Mouse (Mus musculus): ENCODE data around the gene Cd300lf.

Gene Cd300lf

GRCm38 (mm10) chr11:115133800-115134199, at the start of gene Cd300lf:
Gene Cd300lf (minus strand): TSS chr11:115133992.
- no peak for DNase-seq (ENCODE audit: low spot score)

GRCm38 (mm10) chr11:115181913-115182638, 48.3 kb upstream of the Cd300lf start:
- DNase-seq (ENCODE audit: low spot score) = peak; percentile 68

GRCm38 (mm10) chr11:115179881-115180280, 46.1 kb upstream of the Cd300lf start:
- DNase-seq (ENCODE audit: low spot score) = no peak

- DNase-seq (ENCODE audit: low spot score) = no peak
Observed at GRCm38 (mm10) chr11:115179191-115179590, 45.4 kb upstream of the Cd300lf start.

- DNase-seq (ENCODE audit: low spot score) = no peak
Observed at GRCm38 (mm10) chr11:115178766-115179165, 45.0 kb upstream of the Cd300lf start.

GRCm38 (mm10) chr11:115177559-115178195, 43.9 kb upstream of the Cd300lf start:
- no peak for DNase-seq (ENCODE audit: low spot score)

- DNase-seq (ENCODE audit: low spot score) = no peak
Observed at GRCm38 (mm10) chr11:115176399-115177190, 42.8 kb upstream of the Cd300lf start.

GRCm38 (mm10) chr11:115173549-115174339, 40.0 kb upstream of the Cd300lf start:
- DNase-seq (ENCODE audit: low spot score) = no peak

GRCm38 (mm10) chr11:115172825-115173287, 39.1 kb upstream of the Cd300lf start:
- no peak for DNase-seq (ENCODE audit: low spot score)

GRCm38 (mm10) chr11:115171125-115171524, 37.3 kb upstream of the Cd300lf start:
- DNase-seq (ENCODE audit: low spot score) = no peak

GRCm38 (mm10) chr11:115169430-115169829, 35.6 kb upstream of the Cd300lf start:
- DNase-seq (ENCODE audit: low spot score) = no peak

- no peak for DNase-seq (ENCODE audit: low spot score)
Observed at GRCm38 (mm10) chr11:115167631-115168249, 33.9 kb upstream of the Cd300lf start.

GRCm38 (mm10) chr11:115166776-115167175, 33.0 kb upstream of the Cd300lf start:
- no peak for DNase-seq (ENCODE audit: low spot score)

GRCm38 (mm10) chr11:115164976-115165374, 31.2 kb upstream of the Cd300lf start:
- DNase-seq (ENCODE audit: low spot score) = no peak

GRCm38 (mm10) chr11:115164341-115164975, 30.7 kb upstream of the Cd300lf start:
- DNase-seq (ENCODE audit: low spot score) = no peak

GRCm38 (mm10) chr11:115163568-115164150, 29.9 kb upstream of the Cd300lf start:
- no peak for DNase-seq (ENCODE audit: low spot score)

GRCm38 (mm10) chr11:115162832-115163480, 29.2 kb upstream of the Cd300lf start, which contains the start of gene Slc9a3r1:
Gene Slc9a3r1 (plus strand): TSS chr11:115163341.
- peak; percentile 98 for DNase-seq (ENCODE audit: low spot score)

GRCm38 (mm10) chr11:115162205-115162601, 28.4 kb upstream of the Cd300lf start:
- no peak for DNase-seq (ENCODE audit: low spot score)

GRCm38 (mm10) chr11:115161578-115162204, 27.9 kb upstream of the Cd300lf start:
- DNase-seq (ENCODE audit: low spot score) = no peak

Data from spleen, adult 12 weeks (tissue).